Mouse (Mus musculus) embryonic fibroblast, embryonic 13.5 days (primary cell): ENCODE results near the gene Tmem102.

Experiments
- CTCF ChIP-seq: IDR thresholded peaks from 2 replicates; pipeline ENCODE4 v1.5.1; 2011; ENCODE audit warnings: mild to moderate bottlenecking, control low read depth, low read length, moderate library complexity, borderline replicate concordance; ENCODE audit not compliant: insufficient read depth
- POLR2A ChIP-seq: IDR thresholded peaks from 2 replicates; pipeline ENCODE4 v1.6.1; 2011; ENCODE audit warnings: low read depth, mild to moderate bottlenecking, control low read depth, low read length, moderate library complexity

- no peak for TF ChIP-seq CTCF
- no peak for TF ChIP-seq POLR2A
These were observed 49.3 kb upstream of the Tmem102 start for GRCm38 (mm10) chr11:69854680-69855079.
